Mouse (Mus musculus) erythroblast, embryonic 14.5 days (primary cell): ENCODE data around the gene Sowahd. TPM values are rescaled to one million over a fixed set of nuclear protein-coding genes. Genes with fewer than 3 reads are reported as not detected.

Source experiments
- H3K27me3 ChIP-seq: 2 replicates; pipeline ENCODE4 v1.6.1; 2012; ENCODE audit warnings: inconsistent platforms; ENCODE audit not compliant: control insufficient read depth
- H3K36me3 ChIP-seq: 2 replicates; pipeline ENCODE4 v1.6.1; 2012; ENCODE audit warnings: mild to moderate bottlenecking, inconsistent platforms; ENCODE audit not compliant: control insufficient read depth
- H3K4me1 ChIP-seq: 2 replicates; pipeline ENCODE4 v1.6.1; 2012; ENCODE audit warnings: inconsistent platforms; ENCODE audit not compliant: control insufficient read depth
- H3K4me3 ChIP-seq: replicated peaks from 2 replicates; pipeline ENCODE3; 2012; ENCODE audit warnings: moderate library complexity, mild to moderate bottlenecking, inconsistent platforms
- H3K9me3 ChIP-seq: 2 replicates; pipeline ENCODE4 v1.6.1; 2012; ENCODE audit warnings: low read length, inconsistent platforms, mixed read lengths; ENCODE audit not compliant: control insufficient read depth
- GATA1 ChIP-seq: IDR thresholded peaks from 2 replicates; pipeline ENCODE4 v1.6.1; 2012; ENCODE audit warnings: low read length, inconsistent platforms, mixed read lengths
- TAL1 ChIP-seq: IDR thresholded peaks from 3 replicates; pipeline ENCODE4 v1.6.1; 2012; ENCODE audit warnings: low read length, inconsistent platforms, mixed read lengths
- polyA plus RNA-seq: library from polyadenylated mRNA; stranded (reverse); fragments of >175 nt; gene quantifications from 2 replicates; pipeline ENCODE4 v1.2.3, GENCODE M21; 2012

Sowahd gene
- polyA plus RNA-seq, 1 experiment, result not detected

DNA sequence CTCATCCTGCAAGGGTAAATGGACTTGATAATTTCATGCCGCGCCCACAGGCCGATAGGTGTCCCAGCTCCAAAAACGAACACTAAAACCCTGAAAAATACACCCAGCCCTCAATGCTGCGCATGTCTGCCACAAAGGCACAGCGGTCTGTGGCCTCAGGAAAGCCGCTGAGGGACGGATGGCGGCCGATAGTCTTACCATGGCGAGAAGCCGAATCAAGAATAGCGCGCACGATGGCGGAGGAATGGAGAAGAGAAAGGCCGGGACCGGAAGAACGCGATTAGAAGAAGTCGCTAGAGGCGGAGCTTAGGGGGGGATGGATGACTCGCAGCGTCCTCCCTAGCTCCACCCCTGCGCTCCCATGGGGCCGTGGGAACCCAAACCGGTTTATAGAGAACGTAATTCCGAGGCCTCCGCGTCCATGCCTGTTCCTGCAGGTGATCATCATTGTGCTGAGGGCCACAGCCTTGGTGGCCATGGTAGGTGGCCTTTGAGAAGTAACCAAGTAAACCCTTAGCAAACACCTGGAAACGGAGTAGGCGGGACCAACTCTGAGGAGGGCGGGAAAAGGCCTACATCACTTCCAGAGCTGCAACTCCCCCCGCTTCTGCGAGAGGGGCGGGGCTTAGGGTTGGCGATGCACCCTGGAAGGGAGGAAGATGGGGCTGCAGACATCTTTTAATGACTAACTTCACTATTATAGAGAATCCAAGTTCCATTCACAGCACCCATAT lies 36.4 kb downstream of the Sowahd start, which contains the start of gene Rpl39:
Gene Rpl39, minus strand, starts transcription at position 476 of the 734 bp plus-strand sequence.
- H3K27me3 ChIP-seq, result no peaks in the 10 kb centered on the region
- TF ChIP-seq GATA1, result no peak
- TF ChIP-seq TAL1, result no peak
- H3K36me3 ChIP-seq, result peaks cover 38% of the 10 kb centered on the region
- H3K4me1 ChIP-seq, result peaks cover 21% of the 10 kb centered on the region
- peaks cover 3% of the 10 kb centered on the region; the same call in 1 of the 2 replicates for H3K9me3 ChIP-seq
- H3K4me3 ChIP-seq, result peak within 1 kb of the TSS; percentile 81

DNA sequence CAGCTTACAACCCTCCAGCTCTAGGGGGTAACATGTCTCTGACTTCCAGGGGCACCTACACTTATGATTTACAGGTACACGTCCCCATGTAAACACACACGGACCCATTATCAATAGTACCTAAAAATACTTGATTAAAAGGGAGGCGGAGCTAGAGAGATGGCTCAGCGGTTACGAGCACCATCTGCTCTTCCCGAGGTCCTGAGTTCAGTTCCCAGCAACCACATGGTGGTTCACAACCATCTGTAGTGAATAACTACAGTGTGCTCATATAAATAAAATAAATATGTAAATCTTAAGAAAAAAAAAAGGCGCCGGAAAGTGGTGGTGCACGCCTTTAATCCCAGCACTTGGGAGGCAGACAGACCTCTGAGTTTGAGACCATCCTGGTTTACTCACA lies 37.0 kb downstream of the Sowahd start:
- peaks cover 39% of the 10 kb centered on the region for H3K36me3 ChIP-seq
- H3K27me3 ChIP-seq, result no peaks in the 10 kb centered on the region
- peaks cover 3% of the 10 kb centered on the region; the same call in 1 of the 2 replicates for H3K9me3 ChIP-seq

GRCm38 (mm10) chrX:37088778-37089177 lies 40.1 kb downstream of the Sowahd start:
- H3K36me3 ChIP-seq, result peaks cover 33% of the 10 kb centered on the region
- no peaks in the 10 kb centered on the region for H3K27me3 ChIP-seq
- H3K4me1 ChIP-seq, result peaks cover 10% of the 10 kb centered on the region
- no peak overlapping the region for H3K4me3 ChIP-seq
- TF ChIP-seq TAL1, result no peak
- TF ChIP-seq GATA1, result no peak
- H3K9me3 ChIP-seq, result peaks cover 3% of the 10 kb centered on the region; the same call in 1 of the 2 replicates

More for the DNA sequence above, 37.0 kb downstream of the Sowahd start:
- Histone ChIP-seq H3K4me1 (peaks cover 21% of the 10 kb centered on the region), H3K4me3 (peak overlapping the region; percentile 81)
- TF ChIP-seq TAL1 (no peak), GATA1 (no peak)

DNA sequence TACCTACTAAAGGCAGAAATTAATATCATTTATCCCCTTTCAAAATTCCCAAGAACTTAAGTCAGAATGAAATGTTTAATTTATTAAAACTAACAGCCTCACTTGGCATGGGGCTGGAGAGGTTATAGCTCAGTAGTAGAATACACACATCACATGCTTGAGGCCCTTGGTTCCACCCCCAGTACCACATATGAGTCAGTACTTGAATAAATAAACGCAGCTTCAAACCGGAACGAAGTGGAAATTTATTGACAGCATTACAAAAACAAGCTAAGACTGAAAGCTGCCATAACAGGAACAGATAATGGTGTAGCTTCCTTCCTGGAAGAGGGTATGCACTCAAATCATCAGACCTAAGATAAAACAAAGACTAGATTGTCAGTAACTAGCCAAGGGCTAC lies 42.8 kb downstream of the Sowahd start:
- Histone ChIP-seq H3K4me1 (peaks cover 4% of the 10 kb centered on the region), H3K9me3 (no peaks in the 10 kb centered on the region), H3K27me3 (no peaks in the 10 kb centered on the region), H3K36me3 (peaks cover 53% of the 10 kb centered on the region), H3K4me3 (no peak overlapping the region)
- TF ChIP-seq GATA1 (no peak), TAL1 (no peak)

DNA sequence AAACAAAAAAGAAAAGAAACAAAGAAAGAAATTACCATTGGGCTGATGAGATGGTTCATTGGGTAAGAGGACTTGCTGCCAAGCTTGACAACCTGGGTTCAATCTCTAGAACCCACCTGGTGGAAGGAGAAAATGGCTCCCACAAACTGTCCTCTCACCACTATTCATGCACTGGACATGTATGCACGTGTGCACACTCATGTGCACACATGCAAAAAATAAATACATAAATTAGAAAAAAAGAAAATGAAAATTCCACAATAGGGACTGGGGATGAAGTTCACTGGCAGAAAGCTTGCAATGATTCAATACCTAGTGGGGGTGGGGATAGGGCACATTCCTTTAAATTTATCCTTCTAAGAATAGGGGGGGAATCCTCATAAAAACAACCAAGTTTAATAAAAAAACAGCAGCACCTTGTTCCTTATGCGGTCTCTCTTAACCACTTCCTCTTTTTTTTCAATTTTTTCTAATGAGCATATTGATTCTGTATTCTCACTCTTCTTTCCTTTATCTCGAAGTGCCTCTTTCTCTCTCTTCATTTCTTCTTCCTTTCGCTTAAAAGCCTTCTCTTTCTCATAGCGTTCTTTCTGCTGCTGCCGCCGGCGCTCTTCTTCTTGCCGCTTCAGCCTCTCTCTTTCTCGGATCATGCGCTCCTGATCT lies 46.6 kb downstream of the Sowahd start:
- TF ChIP-seq GATA1, result no peak
- no peak for TF ChIP-seq TAL1
- Histone ChIP-seq H3K27me3 (no peaks in the 10 kb centered on the region), H3K4me1 (no peaks in the 10 kb centered on the region), H3K36me3 (peaks cover 84% of the 10 kb centered on the region), H3K4me3 (no peak overlapping the region), H3K9me3 (no peaks in the 10 kb centered on the region)

DNA sequence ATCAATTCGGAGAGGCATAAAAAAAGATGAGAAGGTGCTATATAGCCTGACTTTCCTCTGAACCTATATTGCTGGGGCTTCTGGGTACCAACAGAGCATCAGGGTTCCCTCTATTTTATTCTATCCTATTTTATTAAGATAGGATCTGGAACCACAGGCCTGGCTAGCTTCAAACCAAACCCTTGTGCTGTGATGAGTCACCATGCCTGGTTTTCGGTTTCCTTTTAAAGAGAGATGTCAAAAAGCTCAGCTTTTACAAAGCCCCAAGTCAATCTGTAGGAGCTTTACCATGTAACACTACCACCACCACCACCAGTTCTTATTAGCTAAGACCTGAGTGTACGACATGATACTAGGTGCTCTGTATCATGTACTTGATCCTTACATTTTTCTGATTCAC lies 50.0 kb downstream of the Sowahd start:
- no peak overlapping the region for H3K4me3 ChIP-seq
- peaks cover 83% of the 10 kb centered on the region for H3K36me3 ChIP-seq
- no peaks in the 10 kb centered on the region for H3K4me1 ChIP-seq
- H3K9me3 ChIP-seq, result no peaks in the 10 kb centered on the region
- no peaks in the 10 kb centered on the region for H3K27me3 ChIP-seq
- no peak for TF ChIP-seq TAL1

Other genes with a start within 250 kb of the Sowahd start
- gene Ube2a, start 174.9 kb upstream of the Sowahd start, polyA plus RNA-seq, result 21.8 and 22.6 TPM in 2 replicates
- gene C330007P06Rik, start 174.7 kb upstream of the Sowahd start, polyA plus RNA-seq, result 0.07 and 0.12 TPM in 2 replicates
- 0.05 TPM in 1 of 2 replicates, not detected in the other for gene Nkrf, start 145.9 kb upstream of the Sowahd start, polyA plus RNA-seq
- 0.03 and 0.06 TPM in 2 replicates for gene Sept6, start 57.1 kb upstream of the Sowahd start, polyA plus RNA-seq
- 41.4 and 44.5 TPM in 2 replicates for gene Rpl39, start 36.6 kb downstream of the Sowahd start, polyA plus RNA-seq
- gene Upf3b, start 61.5 kb downstream of the Sowahd start, polyA plus RNA-seq, result 1.1 and 1.3 TPM in 2 replicates
- gene Nkap, start 78.0 kb downstream of the Sowahd start, polyA plus RNA-seq, result 0.49 and 0.55 TPM in 2 replicates
- not detected in 2 replicates for gene Akap14, start 120.0 kb downstream of the Sowahd start, polyA plus RNA-seq
- 24.9 and 26.0 TPM in 2 replicates for gene Ndufa1, start 142.3 kb downstream of the Sowahd start, polyA plus RNA-seq
- 0.04 and 0.15 TPM in 2 replicates for gene Rnf113a1, start 142.4 kb downstream of the Sowahd start, polyA plus RNA-seq
- not detected in 2 replicates for gene Gm9, start 162.2 kb downstream of the Sowahd start, polyA plus RNA-seq
- gene Rhox1, start 173.4 kb downstream of the Sowahd start, polyA plus RNA-seq, result not detected in 2 replicates
- gene Rhox2a, start 196.1 kb downstream of the Sowahd start, polyA plus RNA-seq, result not detected in 2 replicates
- not detected in 2 replicates for gene Rhox3a, start 201.1 kb downstream of the Sowahd start, polyA plus RNA-seq
- not detected in 2 replicates for gene Rhox4a, start 216.5 kb downstream of the Sowahd start, polyA plus RNA-seq